Mouse (Mus musculus) stomach, postnatal 0 days (tissue): ENCODE data around the gene Pde12.

ENCODE experiments used
- CTCF ChIP-seq: IDR thresholded peaks from 2 replicates; pipeline ENCODE4 v1.5.1; 2016; ENCODE audit warnings: antibody characterized with exemption, low read depth, mild to moderate bottlenecking, moderate library complexity
- EP300 ChIP-seq: optimal IDR thresholded peaks from 2 replicates; pipeline ENCODE3; 2016; ENCODE audit warnings: antibody characterized with exemption

GRCm38 (mm10) chr14:26637851-26638707, 31.6 kb downstream of the Pde12 start, which contains the start of gene Arf4:
- TF ChIP-seq CTCF: no peak
- peak; percentile 55 for TF ChIP-seq EP300
